Mouse (Mus musculus) limb, embryonic 14.5 days (tissue): ENCODE data around the gene Astn2. TPM values are rescaled to one million over a fixed set of nuclear protein-coding genes. Genes with fewer than 3 reads are reported as not detected.

Experiments
- ATAC-seq: fragments of 200-750 bp; cut with Nextera tagmentation; 2 replicates; pipeline ENCODE4 v1.8.0; 2017; ENCODE audit warnings: low read depth, moderate number of reproducible peaks, moderate TSS enrichment; ENCODE audit not compliant: low FRiP score
- DNase-seq: peaks from one replicate; pipeline ENCODE4 v3.0.0-alpha.2; 2015; ENCODE audit warnings: low spot score
- H3K27ac ChIP-seq: fragments of 300-500 bp; sonication (generic); replicated peaks from 2 replicates; pipeline ENCODE4 v1.5.1; 2014; ENCODE audit warnings: low read depth, mild to moderate bottlenecking, low read length, moderate library complexity, mixed read lengths
- H3K27me3 ChIP-seq: fragments of 300-500 bp; sonication (generic); 2 replicates; pipeline ENCODE4 v1.6.1; 2014; ENCODE audit warnings: low read length, mixed read lengths; ENCODE audit not compliant: control insufficient read depth, insufficient read depth
- H3K36me3 ChIP-seq: fragments of 300-500 bp; sonication (generic); 2 replicates; pipeline ENCODE4 v1.6.1; 2014; ENCODE audit warnings: mild to moderate bottlenecking, low read length, moderate library complexity, mixed read lengths; ENCODE audit not compliant: control insufficient read depth, insufficient read depth
- H3K4me1 ChIP-seq: fragments of 300-500 bp; sonication (generic); 2 replicates; pipeline ENCODE4 v1.6.1; 2014; ENCODE audit warnings: antibody characterized with exemption, low read length, mixed read lengths; ENCODE audit not compliant: control insufficient read depth, insufficient read depth
- H3K4me2 ChIP-seq: fragments of 300-500 bp; sonication (generic); replicated peaks from 2 replicates; pipeline ENCODE4 v1.6.1; 2014; ENCODE audit warnings: low read depth, mild to moderate bottlenecking, low read length, moderate library complexity; ENCODE audit not compliant: severe bottlenecking
- H3K4me3 ChIP-seq: fragments of 300-500 bp; sonication (generic); replicated peaks from 2 replicates; pipeline ENCODE4 v1.5.1; 2014; ENCODE audit warnings: low read length
- H3K9ac ChIP-seq: fragments of 300-500 bp; sonication (generic); 2 replicates; pipeline ENCODE4 v1.6.1; 2014; ENCODE audit warnings: mild to moderate bottlenecking, low read depth, low read length, moderate library complexity; ENCODE audit not compliant: severe bottlenecking
- H3K9me3 ChIP-seq: fragments of 300-500 bp; sonication (generic); 2 replicates; pipeline ENCODE4 v1.6.1; 2016; ENCODE audit warnings: low read length; ENCODE audit not compliant: control insufficient read depth
- POLR2A ChIP-seq: fragments of 200-500 bp; IDR thresholded peaks from 2 replicates; pipeline ENCODE4 v1.8.0; 2012; ENCODE audit warnings: inconsistent platforms, mild to moderate bottlenecking, moderate library complexity, borderline replicate concordance; ENCODE audit not compliant: insufficient read depth, insufficient read length; ENCODE audit errors: extremely low read depth
- WGBS: fragments of 180-500 bp; shearing (Covaris S2); extraction: QIAGEN DNeasy Blood & Tissue Kit; methylation state at CpG from one replicate; pipeline ENCODE4 v1.1.7; 2014; 5-methylcytosine and 5-hydroxymethylcytosine counted together
- polyA plus RNA-seq, 2 experiments: library from polyadenylated mRNA; depleted of rRNA in 1 of 2; stranded (reverse) in 1 of 2; unstranded in 1 of 2; fragments of >200 nt; fragmentation: Nextera tagmentation in 1 of 2; extraction: Ambion mirVana in 1 of 2; gene quantifications; 2 replicates each; pipeline versions ENCODE4 v1.2.1 to v1.2.3; 2012 to 2014

Astn2 gene
- polyA plus RNA-seq, 2 experiments = 1.6 to 8.7 TPM

GRCm38 (mm10) chr4:66031320-66031870, 373.0 kb downstream of the Astn2 start:
- TF ChIP-seq POLR2A = no peak
- H3K36me3 ChIP-seq = no peaks in the 10 kb centered on the region
- no peak overlapping the region for H3K4me3 ChIP-seq
- ATAC-seq (no peak), DNase-seq (no peak)
- H3K27ac ChIP-seq = no peak overlapping the region
- H3K9me3 ChIP-seq = no peaks in the 10 kb centered on the region
- no peaks in the 10 kb centered on the region for H3K4me1 ChIP-seq
- no peak overlapping the region for H3K4me2 ChIP-seq
- 40% methylated on average over 9 of the region's 9 CpGs for WGBS
- no peak overlapping the region for H3K9ac ChIP-seq
- H3K27me3 ChIP-seq = no peaks in the 10 kb centered on the region

DNA sequence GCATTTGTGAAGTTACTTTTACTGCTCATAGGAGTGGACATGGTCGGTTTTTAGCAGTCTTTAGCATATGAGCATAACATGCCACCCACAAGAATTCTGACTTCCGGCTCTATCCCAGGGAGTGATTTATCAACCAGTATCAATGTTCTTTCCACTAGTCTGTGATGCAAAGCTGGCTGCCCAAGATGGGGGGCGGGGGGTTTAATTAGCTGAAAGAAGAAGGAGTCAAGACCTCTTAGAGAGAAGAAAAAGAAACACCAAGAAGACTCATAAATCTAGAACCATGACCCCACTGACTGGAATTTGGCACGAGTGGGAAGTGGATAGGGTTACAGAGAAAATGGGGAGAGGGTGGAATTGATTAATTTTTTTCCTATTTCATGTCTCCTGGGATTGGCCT, 374.5 kb downstream of the Astn2 start:
- 46% methylated on average over 4 of the region's 4 CpGs for WGBS
- no peak overlapping the region for H3K9ac ChIP-seq

GRCm38 (mm10) chr4:66027866-66028265, 376.5 kb downstream of the Astn2 start:
- H3K9ac ChIP-seq = no peak overlapping the region
- no peaks in the 10 kb centered on the region for H3K9me3 ChIP-seq
- H3K4me2 ChIP-seq = no peak overlapping the region
- no peak for TF ChIP-seq POLR2A
- peaks cover 6% of the 10 kb centered on the region for H3K4me1 ChIP-seq
- H3K4me3 ChIP-seq = no peak overlapping the region
- DNase-seq = no peak
- H3K27me3 ChIP-seq = no peaks in the 10 kb centered on the region
- no peaks in the 10 kb centered on the region for H3K36me3 ChIP-seq
- WGBS = 82% methylated on average over 1 of the region's 1 CpGs
- no peak for ATAC-seq
- no peak overlapping the region for H3K27ac ChIP-seq

More for the DNA sequence above, 374.5 kb downstream of the Astn2 start:
- Histone ChIP-seq H3K27me3 (no peaks in the 10 kb centered on the region), H3K9me3 (no peaks in the 10 kb centered on the region), H3K4me1 (peaks cover 6% of the 10 kb centered on the region), H3K4me2 (no peak overlapping the region), H3K36me3 (no peaks in the 10 kb centered on the region), H3K4me3 (no peak overlapping the region), H3K27ac (no peak overlapping the region)
- DNase-seq (no peak), ATAC-seq (no peak)
- TF ChIP-seq POLR2A = no peak

DNA sequence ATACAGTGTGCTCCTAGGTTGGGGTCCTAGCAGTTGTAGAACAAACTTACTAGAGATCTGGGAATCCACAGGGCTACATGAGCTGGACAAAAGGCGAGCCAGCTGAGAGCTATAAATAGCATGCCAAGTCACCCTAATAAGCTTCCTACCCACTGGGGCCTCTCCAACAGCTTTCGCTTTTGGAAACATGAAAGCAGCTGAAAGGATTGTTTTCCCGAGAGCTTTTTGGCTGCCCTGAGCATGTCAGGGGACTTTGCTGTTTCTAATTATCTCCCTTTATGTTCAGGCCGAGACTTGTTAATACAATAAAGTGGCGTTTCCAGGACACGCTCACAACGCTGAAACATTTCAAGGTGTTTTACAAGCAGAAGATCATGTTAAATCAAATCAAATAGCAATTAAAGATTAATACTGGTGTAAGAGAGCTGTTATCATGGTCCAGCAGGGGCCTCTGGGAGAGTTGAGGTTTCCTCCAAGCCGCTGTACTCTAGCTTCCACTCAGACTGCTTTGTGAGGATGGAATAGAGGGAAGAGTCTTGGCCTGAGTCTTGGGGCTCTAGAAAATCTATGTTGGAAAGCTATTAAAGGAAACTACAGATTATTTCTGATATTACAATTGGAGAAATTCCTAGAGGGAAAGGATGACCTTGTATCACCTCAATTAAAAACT, 378.9 kb downstream of the Astn2 start:
- peaks cover 6% of the 10 kb centered on the region for H3K4me1 ChIP-seq
- H3K27ac ChIP-seq = 0 out of 2 replicates have a peak overlapping the region, but pooled peaks have one; percentile 3
- no peak for TF ChIP-seq POLR2A
- H3K9me3 ChIP-seq = no peaks in the 10 kb centered on the region
- peak; percentile 88 for ATAC-seq
- H3K4me3 ChIP-seq = no peak overlapping the region
- no peak overlapping the region for H3K9ac ChIP-seq
- DNase-seq = peak; percentile 87
- WGBS = 6% methylated on average over 8 of the region's 8 CpGs
- no peaks in the 10 kb centered on the region for H3K36me3 ChIP-seq
- H3K4me2 ChIP-seq = no peak overlapping the region
- H3K27me3 ChIP-seq = no peaks in the 10 kb centered on the region

GRCm38 (mm10) chr4:66002936-66003335, 401.5 kb downstream of the Astn2 start:
- no peak overlapping the region for H3K4me2 ChIP-seq
- no peaks in the 10 kb centered on the region for H3K27me3 ChIP-seq
- TF ChIP-seq POLR2A = no peak
- ATAC-seq (no peak), DNase-seq (no peak)
- H3K9ac ChIP-seq = no peak overlapping the region
- H3K9me3 ChIP-seq = no peaks in the 10 kb centered on the region
- H3K36me3 ChIP-seq = no peaks in the 10 kb centered on the region
- H3K27ac ChIP-seq = no peak overlapping the region
- no peaks in the 10 kb centered on the region for H3K4me1 ChIP-seq
- no peak overlapping the region for H3K4me3 ChIP-seq

DNA sequence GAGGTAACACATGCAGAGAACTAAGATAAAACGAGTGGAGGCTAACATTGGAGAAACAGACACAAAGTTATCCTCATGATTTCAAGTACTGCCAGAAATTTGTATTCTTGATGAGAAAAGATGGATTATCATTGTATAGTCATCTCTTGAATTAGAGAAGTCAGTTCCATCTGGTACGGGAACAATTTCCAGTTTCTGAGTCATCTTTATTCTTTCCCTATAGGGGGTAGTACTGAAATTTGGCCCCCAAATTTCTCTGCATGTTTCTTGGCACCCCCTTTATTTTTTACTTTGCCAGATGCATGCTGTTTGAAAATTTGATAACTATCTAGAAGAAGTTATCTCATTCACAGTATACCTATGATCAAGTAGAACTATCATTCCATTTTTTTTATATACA, 420.8 kb downstream of the Astn2 start:
- WGBS = 90% methylated on average over 2 of the region's 2 CpGs
- ATAC-seq = no peak

More for the DNA sequence above, 420.8 kb downstream of the Astn2 start:
- no peak for TF ChIP-seq POLR2A
- Histone ChIP-seq H3K4me3 (no peak overlapping the region), H3K9me3 (no peaks in the 10 kb centered on the region), H3K27ac (no peak overlapping the region), H3K4me2 (no peak overlapping the region), H3K27me3 (no peaks in the 10 kb centered on the region), H3K9ac (no peak overlapping the region), H3K36me3 (no peaks in the 10 kb centered on the region), H3K4me1 (no peaks in the 10 kb centered on the region)
- no peak for DNase-seq
